Mouse (Mus musculus) heart, embryonic 16.5 days (tissue): ENCODE measurements around the gene Msi2. TPM values are rescaled to one million over a fixed set of nuclear protein-coding genes. Genes with fewer than 3 reads are reported as not detected.

Source experiments
- ATAC-seq: fragments of 200-750 bp; cut with Nextera tagmentation; replicated peaks from 2 replicates; pipeline ENCODE4 v1.8.0; 2017; ENCODE audit warnings: moderate number of reproducible peaks; ENCODE audit not compliant: insufficient read depth, low FRiP score; ENCODE audit errors: extremely low read depth
- H3K27ac ChIP-seq: fragments of 300-500 bp; sonication (generic); 2 replicates; pipeline ENCODE4 v1.5.1; 2014; ENCODE audit warnings: mild to moderate bottlenecking, low read length, control low read depth, moderate library complexity
- H3K27me3 ChIP-seq: fragments of 300-500 bp; sonication (generic); 2 replicates; pipeline ENCODE4 v1.6.1; 2014; ENCODE audit warnings: low read length, mixed read lengths; ENCODE audit not compliant: control insufficient read depth, insufficient read depth
- H3K36me3 ChIP-seq: fragments of 300-500 bp; sonication (generic); 2 replicates; pipeline ENCODE4 v1.6.1; 2014; ENCODE audit not compliant: control insufficient read depth, insufficient read depth
- H3K4me1 ChIP-seq: fragments of 300-500 bp; sonication (generic); 2 replicates; pipeline ENCODE4 v1.6.1; 2014; ENCODE audit warnings: low read length, mixed read lengths; ENCODE audit not compliant: control insufficient read depth, insufficient read depth
- H3K4me2 ChIP-seq: fragments of 300-500 bp; sonication (generic); 2 replicates; pipeline ENCODE4 v1.6.1; 2014; ENCODE audit warnings: low read depth, mild to moderate bottlenecking, control low read depth, low read length
- H3K4me3 ChIP-seq: fragments of 300-500 bp; sonication (generic); 2 replicates; pipeline ENCODE4 v1.5.1; 2014; ENCODE audit warnings: mild to moderate bottlenecking, control low read depth, low read length
- H3K9ac ChIP-seq: fragments of 300-500 bp; sonication (generic); 2 replicates; pipeline ENCODE4 v1.6.1; 2014; ENCODE audit warnings: low read length, control low read depth
- H3K9me3 ChIP-seq: fragments of 300-500 bp; sonication (generic); replicated peaks from 2 replicates; pipeline ENCODE4 v1.6.1; 2016; ENCODE audit warnings: low read length; ENCODE audit not compliant: control insufficient read depth
- WGBS: fragments of 180-500 bp; shearing (Covaris S2); extraction: QIAGEN DNeasy Blood & Tissue Kit; methylation state at CpG from one replicate; pipeline ENCODE4 v1.1.7; 2014; 5-methylcytosine and 5-hydroxymethylcytosine counted together
- polyA plus RNA-seq: library from polyadenylated mRNA; unstranded; fragments of >200 nt; fragmentation: Nextera tagmentation; extraction: Ambion mirVana; gene quantifications from 2 replicates; pipeline ENCODE4 v1.2.1, GENCODE M21; 2015

The Msi2 gene
- polyA plus RNA-seq, 1 experiment from 2014 or later = 20.6 TPM

GRCm38 (mm10) chr11:88638254-88638653, 80.1 kb downstream of the Msi2 start:
- H3K27me3 ChIP-seq = no peaks in the 10 kb centered on the region
- H3K4me2 ChIP-seq = no peak overlapping the region
- H3K4me1 ChIP-seq = peaks cover 46% of the 10 kb centered on the region
- ATAC-seq = no peak
- no peak overlapping the region for H3K4me3 ChIP-seq
- no peak overlapping the region for H3K27ac ChIP-seq
- H3K9ac ChIP-seq = no peak overlapping the region
- H3K9me3 ChIP-seq = no peaks in the 10 kb centered on the region
- 30% methylated on average over 2 of the region's 2 CpGs for WGBS
- H3K36me3 ChIP-seq = 0 out of 2 replicates have a peak, but pooled peaks cover 3% of the 10 kb centered on the region

GRCm38 (mm10) chr11:88636934-88637333, 81.4 kb downstream of the Msi2 start:
- Histone ChIP-seq H3K9me3 (no peaks in the 10 kb centered on the region), H3K27ac (no peak overlapping the region), H3K9ac (no peak overlapping the region), H3K4me1 (peaks cover 53% of the 10 kb centered on the region), H3K27me3 (no peaks in the 10 kb centered on the region), H3K4me2 (no peak overlapping the region), H3K4me3 (no peak overlapping the region), H3K36me3 (0 out of 2 replicates have a peak, but pooled peaks cover 3% of the 10 kb centered on the region)
- WGBS = 89% methylated on average over 6 of the region's 6 CpGs
- ATAC-seq = no peak

- Histone ChIP-seq H3K9me3 (no peaks in the 10 kb centered on the region), H3K27me3 (no peaks in the 10 kb centered on the region), H3K4me1 (peaks cover 53% of the 10 kb centered on the region), H3K36me3 (0 out of 2 replicates have a peak, but pooled peaks cover 3% of the 10 kb centered on the region), H3K4me2 (no peak overlapping the region), H3K27ac (no peak overlapping the region), H3K9ac (no peak overlapping the region), H3K4me3 (no peak overlapping the region)
- WGBS = 84% methylated on average over 5 of the region's 5 CpGs
- ATAC-seq = no peak
Measured at GRCm38 (mm10) chr11:88636319-88636718, 82.0 kb downstream of the Msi2 start.

GRCm38 (mm10) chr11:88634627-88635026, 83.7 kb downstream of the Msi2 start:
- peak; percentile 37; the same call in 1 of the 2 replicates for ATAC-seq
- no peaks in the 10 kb centered on the region for H3K27me3 ChIP-seq
- H3K9ac ChIP-seq = no peak overlapping the region
- H3K27ac ChIP-seq = peak overlapping the region; percentile 25; the same call in 1 of the 2 replicates
- peaks cover 57% of the 10 kb centered on the region for H3K4me1 ChIP-seq
- no peak overlapping the region for H3K4me3 ChIP-seq
- no peaks in the 10 kb centered on the region for H3K36me3 ChIP-seq
- H3K9me3 ChIP-seq = no peaks in the 10 kb centered on the region
- 52% methylated on average over 1 of the region's 1 CpGs for WGBS
- no peak overlapping the region for H3K4me2 ChIP-seq

- 65% methylated on average over 3 of the region's 3 CpGs for WGBS
- Histone ChIP-seq H3K36me3 (no peaks in the 10 kb centered on the region), H3K27ac (no peak overlapping the region), H3K9ac (no peak overlapping the region), H3K4me2 (no peak overlapping the region), H3K9me3 (no peaks in the 10 kb centered on the region), H3K27me3 (no peaks in the 10 kb centered on the region), H3K4me3 (no peak overlapping the region), H3K4me1 (peaks cover 54% of the 10 kb centered on the region)
- no peak for ATAC-seq
Measured at GRCm38 (mm10) chr11:88631932-88632230, 86.4 kb downstream of the Msi2 start.

- Histone ChIP-seq H3K36me3 (no peaks in the 10 kb centered on the region), H3K4me3 (no peak overlapping the region), H3K4me2 (no peak overlapping the region), H3K4me1 (peaks cover 55% of the 10 kb centered on the region), H3K27me3 (no peaks in the 10 kb centered on the region), H3K9me3 (no peaks in the 10 kb centered on the region), H3K9ac (no peak overlapping the region), H3K27ac (no peak overlapping the region)
- WGBS = 86% methylated on average over 8 of the region's 8 CpGs
- ATAC-seq = no peak
Measured at GRCm38 (mm10) chr11:88631084-88631931, 87.0 kb downstream of the Msi2 start.

GRCm38 (mm10) chr11:88629619-88630018, 88.7 kb downstream of the Msi2 start:
- no peak overlapping the region for H3K9ac ChIP-seq
- no peaks in the 10 kb centered on the region for H3K36me3 ChIP-seq
- no peak overlapping the region for H3K4me2 ChIP-seq
- peak overlapping the region; percentile 43 for H3K27ac ChIP-seq
- H3K4me3 ChIP-seq = no peak overlapping the region
- H3K27me3 ChIP-seq = no peaks in the 10 kb centered on the region
- WGBS = 64% methylated on average over 4 of the region's 4 CpGs
- peaks cover 49% of the 10 kb centered on the region for H3K4me1 ChIP-seq
- ATAC-seq = no peak
- H3K9me3 ChIP-seq = no peaks in the 10 kb centered on the region

GRCm38 (mm10) chr11:88629165-88629564, 89.1 kb downstream of the Msi2 start:
- WGBS = 70% methylated on average over 4 of the region's 4 CpGs
- no peaks in the 10 kb centered on the region for H3K9me3 ChIP-seq
- no peak for ATAC-seq
- H3K4me1 ChIP-seq = peaks cover 50% of the 10 kb centered on the region
- no peak overlapping the region for H3K4me3 ChIP-seq
- H3K27me3 ChIP-seq = no peaks in the 10 kb centered on the region
- no peaks in the 10 kb centered on the region for H3K36me3 ChIP-seq
- no peak overlapping the region for H3K9ac ChIP-seq
- H3K27ac ChIP-seq = peak overlapping the region; percentile 43
- H3K4me2 ChIP-seq = no peak overlapping the region

GRCm38 (mm10) chr11:88628676-88629075, 89.6 kb downstream of the Msi2 start:
- no peaks in the 10 kb centered on the region for H3K9me3 ChIP-seq
- H3K4me3 ChIP-seq = no peak overlapping the region
- ATAC-seq = no peak
- WGBS = 52% methylated on average over 3 of the region's 3 CpGs
- H3K27me3 ChIP-seq = no peaks in the 10 kb centered on the region
- no peak overlapping the region for H3K9ac ChIP-seq
- H3K27ac ChIP-seq = no peak overlapping the region; the same call in 1 of the 2 replicates
- no peaks in the 10 kb centered on the region for H3K36me3 ChIP-seq
- no peak overlapping the region for H3K4me2 ChIP-seq
- H3K4me1 ChIP-seq = peaks cover 55% of the 10 kb centered on the region
